Mouse (Mus musculus): ENCODE results near the gene Tmem222. TPM values are rescaled to one million over a fixed set of nuclear protein-coding genes. Genes with fewer than 3 reads are reported as not detected.

The Tmem222 gene
- polyA plus RNA-seq, 1 experiment from 2014 or later: 121 TPM

- Histone ChIP-seq H3K27ac (ENCODE audit: low read length) (no peak overlapping the region), H3K9me3 (replicated peaks; ENCODE audit: control insufficient read depth, low read length, poor library complexity, severe bottlenecking) (no peaks in the 10 kb centered on the region), H3K36me3 (ENCODE audit: control insufficient read depth, insufficient read depth, low read length) (no peaks in the 10 kb centered on the region), H3K4me3 (ENCODE audit: low read depth, low read length) (peak overlapping the region; percentile 58), H3K9ac (ENCODE audit: low read depth, low read length) (peak overlapping the region; percentile 69), H3K27me3 (ENCODE audit: control insufficient read depth, insufficient read depth, low read depth, low read length) (peaks cover 50% of the 10 kb centered on the region), H3K4me1 (ENCODE audit: control insufficient read depth, insufficient read depth, low read length) (peaks cover 6% of the 10 kb centered on the region), H3K4me2 (ENCODE audit: low read length) (peak overlapping the region; percentile 86)
- peak; percentile 91 for ATAC-seq
- WGBS: under 1% methylated on average over 78 of the region's 78 CpGs
Observed at GRCm38 (mm10) chr4:133240934-133241908, 36.4 kb downstream of the Tmem222 start.

DNA sequence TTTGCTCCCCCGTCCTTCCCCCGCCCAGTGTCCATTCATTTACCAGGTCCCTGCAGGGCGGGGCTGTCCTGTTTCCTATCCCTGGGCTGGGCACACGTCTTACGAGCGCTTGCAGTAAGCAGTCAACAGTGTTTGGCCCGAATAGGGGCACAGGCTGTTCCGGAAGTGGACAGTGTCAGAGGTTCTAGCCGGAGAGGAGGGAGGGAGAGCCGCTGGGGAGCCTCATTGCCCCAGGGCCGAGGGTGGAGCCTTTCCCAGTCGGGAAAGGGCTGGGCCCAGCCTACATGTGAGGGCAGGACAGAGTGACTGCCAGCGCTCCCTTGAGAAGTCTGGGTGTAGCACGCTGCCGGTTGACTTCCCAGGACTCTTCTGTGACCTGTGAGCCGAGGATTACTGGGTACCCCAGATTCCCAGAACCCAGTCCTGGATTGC, 37.1 kb downstream of the Tmem222 start, which contains the start of gene Map3k6:
Gene Map3k6, plus strand, starts transcription at position 329 of the 432 bp plus-strand sequence.
- ATAC-seq: no peak
- H3K4me3 ChIP-seq (ENCODE audit: low read depth, low read length): peak within 1 kb of the TSS; percentile 58
- no peaks in the 10 kb centered on the region for H3K36me3 ChIP-seq (ENCODE audit: control insufficient read depth, insufficient read depth, low read length)
- peak within 1 kb of the TSS; percentile 69 for H3K9ac ChIP-seq (ENCODE audit: low read depth, low read length)
- H3K27me3 ChIP-seq (ENCODE audit: control insufficient read depth, insufficient read depth, low read depth, low read length): peaks cover 48% of the 10 kb centered on the region
- H3K4me1 ChIP-seq (ENCODE audit: control insufficient read depth, insufficient read depth, low read length): peaks cover 6% of the 10 kb centered on the region
- no peaks in the 10 kb centered on the region for H3K9me3 ChIP-seq (replicated peaks; ENCODE audit: control insufficient read depth, low read length, poor library complexity, severe bottlenecking)
- H3K4me2 ChIP-seq (ENCODE audit: low read length): peak within 1 kb of the TSS; percentile 86
- 7% methylated on average over 16 of the region's 16 CpGs for WGBS
- no peak within 1 kb of the TSS for H3K27ac ChIP-seq (ENCODE audit: low read length)

DNA sequence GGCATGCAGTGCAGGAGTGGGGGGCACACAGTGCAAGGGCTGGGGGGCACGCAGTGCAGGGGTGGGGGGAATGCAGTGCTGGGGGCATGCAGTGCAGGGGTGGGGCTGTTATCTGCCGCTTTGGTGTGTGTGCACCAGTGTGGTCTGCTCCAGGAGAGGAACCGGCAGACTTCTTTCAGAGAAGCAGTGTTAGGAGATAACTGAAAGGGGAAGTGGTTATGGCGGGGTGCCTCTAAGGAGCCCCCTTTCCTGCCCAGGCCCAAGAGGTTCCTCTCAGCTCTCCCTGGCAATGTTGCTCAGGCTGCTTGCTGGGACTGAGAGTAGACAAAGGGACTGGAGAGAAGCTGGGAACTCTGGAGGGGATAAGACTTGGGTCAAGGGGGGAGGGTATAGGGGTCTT, 39.7 kb downstream of the Tmem222 start:
- ATAC-seq: no peak
- peaks cover 6% of the 10 kb centered on the region for H3K4me1 ChIP-seq (ENCODE audit: control insufficient read depth, insufficient read depth, low read length)
- H3K9ac ChIP-seq (ENCODE audit: low read depth, low read length): no peak overlapping the region
- WGBS: 75% methylated on average over 3 of the region's 4 CpGs
- H3K9me3 ChIP-seq (replicated peaks; ENCODE audit: control insufficient read depth, low read length, poor library complexity, severe bottlenecking): no peaks in the 10 kb centered on the region
- no peak overlapping the region for H3K4me3 ChIP-seq (ENCODE audit: low read depth, low read length)
- H3K4me2 ChIP-seq (ENCODE audit: low read length): no peak overlapping the region
- H3K36me3 ChIP-seq (ENCODE audit: control insufficient read depth, insufficient read depth, low read length): no peaks in the 10 kb centered on the region
- no peak overlapping the region for H3K27ac ChIP-seq (ENCODE audit: low read length)
- peaks cover 33% of the 10 kb centered on the region for H3K27me3 ChIP-seq (ENCODE audit: control insufficient read depth, insufficient read depth, low read depth, low read length)

DNA sequence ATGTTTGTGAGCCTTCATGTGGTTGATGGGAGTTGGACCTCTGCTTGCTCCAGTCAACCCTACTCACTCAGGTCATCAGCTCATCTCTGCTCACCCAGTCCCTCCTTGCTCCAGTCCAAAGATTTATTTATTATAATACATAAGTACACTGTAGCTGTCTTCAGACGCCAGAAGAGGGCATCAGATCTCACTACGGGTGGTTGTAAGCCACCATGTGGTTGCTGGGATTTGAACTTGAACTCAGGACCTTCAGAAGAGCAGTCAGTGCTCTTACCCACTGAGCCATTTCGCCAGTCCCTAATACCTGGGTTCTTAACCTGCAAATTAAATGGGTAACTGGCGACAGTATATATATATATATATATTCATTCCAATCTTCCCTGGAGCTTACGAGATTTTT, 42.2 kb downstream of the Tmem222 start:
- no peak for ATAC-seq

GRCm38 (mm10) chr4:133234771-133235170, 42.8 kb downstream of the Tmem222 start:
- Histone ChIP-seq H3K36me3 (ENCODE audit: control insufficient read depth, insufficient read depth, low read length) (no peaks in the 10 kb centered on the region), H3K4me3 (ENCODE audit: low read depth, low read length) (no peak overlapping the region), H3K27ac (ENCODE audit: low read length) (no peak overlapping the region), H3K4me1 (ENCODE audit: control insufficient read depth, insufficient read depth, low read length) (no peaks in the 10 kb centered on the region), H3K4me2 (ENCODE audit: low read length) (no peak overlapping the region), H3K9me3 (replicated peaks; ENCODE audit: control insufficient read depth, low read length, poor library complexity, severe bottlenecking) (no peaks in the 10 kb centered on the region), H3K9ac (ENCODE audit: low read depth, low read length) (no peak overlapping the region), H3K27me3 (ENCODE audit: control insufficient read depth, insufficient read depth, low read depth, low read length) (peaks cover 2% of the 10 kb centered on the region; the same call in 1 of the 2 replicates)
- 60% methylated on average over 5 of the region's 5 CpGs for WGBS
- no peak for ATAC-seq

More for the DNA sequence above, 42.2 kb downstream of the Tmem222 start:
- no peaks in the 10 kb centered on the region for H3K9me3 ChIP-seq (replicated peaks; ENCODE audit: control insufficient read depth, low read length, poor library complexity, severe bottlenecking)
- H3K4me1 ChIP-seq (ENCODE audit: control insufficient read depth, insufficient read depth, low read length): no peaks in the 10 kb centered on the region
- no peak overlapping the region for H3K27ac ChIP-seq (ENCODE audit: low read length)
- peaks cover 9% of the 10 kb centered on the region for H3K27me3 ChIP-seq (ENCODE audit: control insufficient read depth, insufficient read depth, low read depth, low read length)
- H3K4me3 ChIP-seq (ENCODE audit: low read depth, low read length): no peak overlapping the region
- no peaks in the 10 kb centered on the region for H3K36me3 ChIP-seq (ENCODE audit: control insufficient read depth, insufficient read depth, low read length)
- no peak overlapping the region for H3K9ac ChIP-seq (ENCODE audit: low read depth, low read length)
- WGBS: 79% methylated on average over 5 of the region's 5 CpGs
- no peak overlapping the region for H3K4me2 ChIP-seq (ENCODE audit: low read length)

GRCm38 (mm10) chr4:133233285-133233976, 44.2 kb downstream of the Tmem222 start:
- 46% methylated on average over 10 of the region's 10 CpGs for WGBS

DNA sequence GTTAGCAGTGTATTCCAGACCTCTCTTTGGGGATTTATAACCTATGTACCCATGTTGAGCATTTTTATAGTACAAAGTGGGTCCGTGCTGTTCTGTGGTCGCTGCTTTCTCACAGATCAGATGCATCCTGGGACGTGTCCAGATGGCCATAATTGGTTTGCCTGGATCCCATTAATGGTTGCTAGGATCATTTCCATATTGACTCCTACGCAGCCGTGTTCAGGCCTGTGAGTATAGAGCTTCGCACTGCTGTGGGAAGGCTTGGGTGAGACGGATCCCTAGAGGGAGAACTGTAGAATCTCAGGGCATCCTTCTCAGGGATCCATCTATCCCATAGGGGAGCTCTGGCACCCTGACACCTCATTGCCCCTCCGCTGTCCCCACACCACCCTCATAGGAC, 48.0 kb downstream of the Tmem222 start:
- Histone ChIP-seq H3K9me3 (replicated peaks; ENCODE audit: control insufficient read depth, low read length, poor library complexity, severe bottlenecking) (no peaks in the 10 kb centered on the region), H3K9ac (ENCODE audit: low read depth, low read length) (no peak overlapping the region), H3K27ac (ENCODE audit: low read length) (no peak overlapping the region), H3K36me3 (ENCODE audit: control insufficient read depth, insufficient read depth, low read length) (no peaks in the 10 kb centered on the region), H3K4me3 (ENCODE audit: low read depth, low read length) (no peak overlapping the region), H3K27me3 (ENCODE audit: control insufficient read depth, insufficient read depth, low read depth, low read length) (no peaks in the 10 kb centered on the region), H3K4me1 (ENCODE audit: control insufficient read depth, insufficient read depth, low read length) (no peaks in the 10 kb centered on the region), H3K4me2 (ENCODE audit: low read length) (no peak overlapping the region)
- WGBS: 59% methylated on average over 8 of the region's 8 CpGs
- ATAC-seq: no peak

More at GRCm38 (mm10) chr4:133233285-133233976, 44.2 kb downstream of the Tmem222 start:
- Histone ChIP-seq H3K9ac (ENCODE audit: low read depth, low read length) (no peak overlapping the region), H3K27ac (ENCODE audit: low read length) (no peak overlapping the region), H3K27me3 (ENCODE audit: control insufficient read depth, insufficient read depth, low read depth, low read length) (no peaks in the 10 kb centered on the region), H3K4me1 (ENCODE audit: control insufficient read depth, insufficient read depth, low read length) (no peaks in the 10 kb centered on the region), H3K4me3 (ENCODE audit: low read depth, low read length) (no peak overlapping the region), H3K9me3 (replicated peaks; ENCODE audit: control insufficient read depth, low read length, poor library complexity, severe bottlenecking) (no peaks in the 10 kb centered on the region), H3K36me3 (ENCODE audit: control insufficient read depth, insufficient read depth, low read length) (no peaks in the 10 kb centered on the region), H3K4me2 (ENCODE audit: low read length) (no peak overlapping the region)
- ATAC-seq: no peak

- Histone ChIP-seq H3K4me3 (ENCODE audit: low read depth, low read length) (no peak overlapping the region), H3K27me3 (ENCODE audit: control insufficient read depth, insufficient read depth, low read depth, low read length) (no peaks in the 10 kb centered on the region), H3K27ac (ENCODE audit: low read length) (no peak overlapping the region), H3K4me1 (ENCODE audit: control insufficient read depth, insufficient read depth, low read length) (no peaks in the 10 kb centered on the region), H3K36me3 (ENCODE audit: control insufficient read depth, insufficient read depth, low read length) (no peaks in the 10 kb centered on the region), H3K4me2 (ENCODE audit: low read length) (no peak overlapping the region), H3K9ac (ENCODE audit: low read depth, low read length) (no peak overlapping the region), H3K9me3 (replicated peaks; ENCODE audit: control insufficient read depth, low read length, poor library complexity, severe bottlenecking) (no peaks in the 10 kb centered on the region)
- WGBS: 64% methylated on average over 8 of the region's 8 CpGs
- ATAC-seq: no peak
Observed at GRCm38 (mm10) chr4:133227636-133228035, 50.0 kb downstream of the Tmem222 start.

GRCm38 (mm10) chr4:133226073-133226472, 51.5 kb downstream of the Tmem222 start:
- Histone ChIP-seq H3K4me3 (ENCODE audit: low read depth, low read length) (no peak overlapping the region), H3K9me3 (replicated peaks; ENCODE audit: control insufficient read depth, low read length, poor library complexity, severe bottlenecking) (no peaks in the 10 kb centered on the region), H3K27me3 (ENCODE audit: control insufficient read depth, insufficient read depth, low read depth, low read length) (peaks cover 10% of the 10 kb centered on the region), H3K4me1 (ENCODE audit: control insufficient read depth, insufficient read depth, low read length) (no peaks in the 10 kb centered on the region), H3K4me2 (ENCODE audit: low read length) (no peak overlapping the region), H3K27ac (ENCODE audit: low read length) (no peak overlapping the region), H3K9ac (ENCODE audit: low read depth, low read length) (no peak overlapping the region), H3K36me3 (ENCODE audit: control insufficient read depth, insufficient read depth, low read length) (no peaks in the 10 kb centered on the region)
- no peak for ATAC-seq
- 69% methylated on average over 10 of the region's 10 CpGs for WGBS

Measured in midbrain, embryonic 16.5 days (tissue).